Mouse (Mus musculus) MN1 (cell line): ENCODE results near the gene C1ql3.
A peak's percentile ranks its signal among the peaks of the same experiment; 100 is the strongest.

ENCODE experiments used
- DNase-seq: peaks from one replicate; pipeline ENCODE4 v3.0.0-alpha.2; 2016; ENCODE audit warnings: low spot score

C1ql3 gene

GRCm38 (mm10) chr2:13011472-13011871 lies at the start of gene C1ql3:
Gene C1ql3, minus strand, starts transcription at chr2:13011806.
- DNase-seq = no peak

GRCm38 (mm10) chr2:13060426-13061170 lies 49.0 kb upstream of the C1ql3 start:
- no peak for DNase-seq

- DNase-seq = no peak
These were observed 37.0 kb upstream of the C1ql3 start for GRCm38 (mm10) chr2:13048649-13049048.

- no peak for DNase-seq
These were observed 32.9 kb upstream of the C1ql3 start for GRCm38 (mm10) chr2:13044555-13044954.

- DNase-seq = no peak
These were observed 28.2 kb upstream of the C1ql3 start for GRCm38 (mm10) chr2:13039785-13040184.

- DNase-seq = no peak
These were observed 27.2 kb upstream of the C1ql3 start for GRCm38 (mm10) chr2:13038772-13039171.

- DNase-seq = no peak
These were observed 7.3 kb upstream of the C1ql3 start for GRCm38 (mm10) chr2:13018861-13019260.

- DNase-seq = no peak
These were observed 6.8 kb upstream of the C1ql3 start for GRCm38 (mm10) chr2:13018382-13018781.

GRCm38 (mm10) chr2:13011973-13012372 lies 367 bp upstream of the C1ql3 start:
- DNase-seq = no peak

GRCm38 (mm10) chr2:13010460-13011341 lies 905 bp downstream of the C1ql3 start:
- no peak for DNase-seq

GRCm38 (mm10) chr2:13010030-13010459 lies 1.6 kb downstream of the C1ql3 start:
- no peak for DNase-seq

- no peak for DNase-seq
These were observed 2.2 kb downstream of the C1ql3 start for GRCm38 (mm10) chr2:13009261-13009972.

- DNase-seq = no peak
These were observed 3.2 kb downstream of the C1ql3 start for GRCm38 (mm10) chr2:13008433-13008832.

- peak; percentile 70 for DNase-seq
These were observed 11.6 kb downstream of the C1ql3 start for GRCm38 (mm10) chr2:13000026-13000425.

- DNase-seq = no peak
These were observed 26.5 kb downstream of the C1ql3 start for GRCm38 (mm10) chr2:12984901-12985732.

GRCm38 (mm10) chr2:12978771-12979170 lies 32.8 kb downstream of the C1ql3 start:
- DNase-seq = no peak

- no peak for DNase-seq
These were observed 34.2 kb downstream of the C1ql3 start for GRCm38 (mm10) chr2:12977367-12977766.

- DNase-seq = no peak
These were observed 37.9 kb downstream of the C1ql3 start for GRCm38 (mm10) chr2:12973752-12974151.

GRCm38 (mm10) chr2:12970049-12970724 lies 41.4 kb downstream of the C1ql3 start:
- no peak for DNase-seq

GRCm38 (mm10) chr2:12956703-12957424 lies 54.7 kb downstream of the C1ql3 start:
- DNase-seq = no peak
